Mouse (Mus musculus) MEL (cell line): Measurements from ENCODE around the gene Mmd. TPM values are rescaled to one million over a fixed set of nuclear protein-coding genes. Genes with fewer than 3 reads are reported as not detected.

Source experiments
- DNase-seq: peaks from one replicate; pipeline ENCODE4 v3.0.0; 2011; ENCODE audit warnings: low read depth, low spot score
- H3K27ac ChIP-seq: 2 replicates; pipeline ENCODE4 v1.5.1; 2012; ENCODE audit warnings: low read depth, mild to moderate bottlenecking, control low read depth, low read length, moderate library complexity; ENCODE audit not compliant: control insufficient read depth
- H3K27me3 ChIP-seq, 2 experiments: fragments of 150-350 bp in 1 of 2; sonication (generic) in 1 of 2; 2 replicates each; pipeline ENCODE4 v1.6.1; 2012; ENCODE audit warnings: low read length in 2 of 2, mild to moderate bottlenecking in 2 of 2, improper control_type of control experiment in 1 of 2, moderate library complexity in 1 of 2; ENCODE audit not compliant: insufficient read depth in 2 of 2, control insufficient read depth in 1 of 2
- H3K36me3 ChIP-seq, 2 experiments: 2 replicates each; pipeline ENCODE4 v1.6.1; 2012 to 2014; ENCODE audit warnings: low read length in 2 of 2, improper control_type of control experiment in 1 of 2, inconsistent platforms in 1 of 2, mild to moderate bottlenecking in 1 of 2; ENCODE audit not compliant: insufficient read depth in 2 of 2, control insufficient read depth in 1 of 2
- H3K4me1 ChIP-seq, 2 experiments: fragments of 150-350 bp in 1 of 2; sonication (generic) in 1 of 2; 2 replicates each; pipeline ENCODE4 v1.6.1; 2012; ENCODE audit warnings: low read length in 2 of 2, improper control_type of control experiment in 1 of 2, mild to moderate bottlenecking in 1 of 2; ENCODE audit not compliant: insufficient read depth in 2 of 2, control insufficient read depth in 1 of 2
- H3K4me3 ChIP-seq, 2 experiments: fragments of 150-350 bp in 1 of 2; sonication (generic) in 1 of 2; 2 replicates each; pipeline ENCODE4 v1.5.1; 2012; ENCODE audit warnings: low read depth in 2 of 2, low read length in 2 of 2, mild to moderate bottlenecking in 2 of 2, moderate library complexity in 2 of 2, control low read depth in 1 of 2, improper control_type of control experiment in 1 of 2; ENCODE audit not compliant: control insufficient read depth in 1 of 2, insufficient read depth in 1 of 2
- H3K79me2 ChIP-seq: 2 replicates; pipeline ENCODE4 v1.6.1; 2012; ENCODE audit warnings: mild to moderate bottlenecking, low read length, moderate library complexity; ENCODE audit not compliant: control insufficient read depth, poor library complexity, insufficient read depth
- H3K9ac ChIP-seq: 2 replicates; pipeline ENCODE4 v1.6.1; 2012; ENCODE audit warnings: low read depth, mild to moderate bottlenecking, control low read depth, low read length, moderate library complexity; ENCODE audit not compliant: control insufficient read depth, poor library complexity, severe bottlenecking
- H3K9me3 ChIP-seq: fragments of 150-350 bp; sonication (generic); replicated peaks from 2 replicates; pipeline ENCODE4 v1.6.1; 2012; ENCODE audit warnings: mild to moderate bottlenecking, low read length, improper control_type of control experiment, moderate library complexity; ENCODE audit not compliant: insufficient read depth
- CHD1 ChIP-seq: IDR thresholded peaks from 2 replicates; pipeline ENCODE4 v1.6.1; 2012; ENCODE audit warnings: low read depth, mild to moderate bottlenecking, inconsistent platforms, low read length, improper control_type of control experiment
- CHD2 ChIP-seq: IDR thresholded peaks from 2 replicates; pipeline ENCODE4 v1.6.1; 2011; ENCODE audit warnings: low read length, improper control_type of control experiment
- CTCF ChIP-seq, 3 experiments: IDR thresholded peaks in 2 of 3; conservative IDR thresholded peaks in 1 of 3; 2 replicates each; pipeline ENCODE4 v1.5.1; 2011 to 2012; ENCODE audit warnings: low read length in 3 of 3, low read depth in 2 of 3, mild to moderate bottlenecking in 2 of 3, improper control_type of control experiment in 1 of 3, inconsistent platforms in 1 of 3, mixed read lengths in 1 of 3, moderate library complexity in 1 of 3; ENCODE audit not compliant: control insufficient read depth in 1 of 3, insufficient read depth in 1 of 3, poor library complexity in 1 of 3, severe bottlenecking in 1 of 3
- ELF1 ChIP-seq: IDR thresholded peaks from 2 replicates; pipeline ENCODE4 v1.6.1; 2014; ENCODE audit warnings: low read depth, mild to moderate bottlenecking, inconsistent platforms, low read length, improper control_type of control experiment, moderate library complexity
- EP300 ChIP-seq, 2 experiments: IDR thresholded peaks; 2 replicates each; pipeline ENCODE4 v1.6.1; 2011; ENCODE audit warnings: improper control_type of control experiment in 2 of 2, low read length in 2 of 2, low read depth in 1 of 2, mild to moderate bottlenecking in 1 of 2
- ETS1 ChIP-seq: IDR thresholded peaks from 2 replicates; pipeline ENCODE4 v1.6.1; 2012; ENCODE audit warnings: low read depth, mild to moderate bottlenecking, inconsistent platforms, low read length, improper control_type of control experiment, moderate library complexity
- GABPA ChIP-seq: IDR thresholded peaks from 2 replicates; pipeline ENCODE4 v1.6.1; 2012; ENCODE audit warnings: low read depth, mild to moderate bottlenecking, inconsistent platforms, low read length, improper control_type of control experiment, moderate library complexity
- GATA1 ChIP-seq: IDR thresholded peaks from 2 replicates; pipeline ENCODE4 v1.6.1; 2011; ENCODE audit warnings: low read depth, low read length, improper control_type of control experiment
- HCFC1 ChIP-seq: IDR thresholded peaks from 2 replicates; pipeline ENCODE4 v1.6.1; 2012; ENCODE audit warnings: low read depth, mild to moderate bottlenecking, inconsistent platforms, low read length, improper control_type of control experiment, moderate library complexity
- JUND ChIP-seq: IDR thresholded peaks from 2 replicates; pipeline ENCODE4 v1.6.1; 2011; ENCODE audit warnings: low read depth, mild to moderate bottlenecking, improper control_type of control experiment, low read length
- MAFK ChIP-seq: IDR thresholded peaks from 2 replicates; pipeline ENCODE4 v1.6.1; 2011; ENCODE audit warnings: low read depth, mild to moderate bottlenecking, low read length, improper control_type of control experiment, borderline replicate concordance
- MEF2A ChIP-seq: IDR thresholded peaks from 2 replicates; pipeline ENCODE4 v1.6.1; 2014; ENCODE audit warnings: low read depth, mild to moderate bottlenecking, inconsistent platforms, low read length, improper control_type of control experiment; ENCODE audit not compliant: poor library complexity, insufficient replicate concordance, severe bottlenecking; ENCODE audit errors: extremely low read depth
- MYB ChIP-seq: IDR thresholded peaks from 2 replicates; pipeline ENCODE4 v1.6.1; 2011; ENCODE audit warnings: mild to moderate bottlenecking, low read depth, low read length, improper control_type of control experiment
- MYC ChIP-seq: IDR thresholded peaks from 2 replicates; pipeline ENCODE4 v1.6.1; 2011; ENCODE audit warnings: low read depth, mild to moderate bottlenecking, low read length, improper control_type of control experiment, moderate library complexity
- NELFE ChIP-seq: IDR thresholded peaks from 2 replicates; pipeline ENCODE4 v1.6.1; 2011; ENCODE audit warnings: low read depth, low read length, improper control_type of control experiment
- POLR2A ChIP-seq, 2 experiments: IDR thresholded peaks; 2 replicates each; pipeline ENCODE4 v1.6.1; 2011 to 2012; ENCODE audit warnings: low read length in 2 of 2, mild to moderate bottlenecking in 2 of 2, control low read depth in 1 of 2, improper control_type of control experiment in 1 of 2, low read depth in 1 of 2, moderate library complexity in 1 of 2; ENCODE audit not compliant: control insufficient read depth in 1 of 2, insufficient read depth in 1 of 2, poor library complexity in 1 of 2
- POLR2AphosphoS2 ChIP-seq: IDR thresholded peaks from 2 replicates; pipeline ENCODE4 v1.6.1; 2011; ENCODE audit warnings: low read length, improper control_type of control experiment
- POLR2AphosphoS5 ChIP-seq: IDR thresholded peaks from 2 replicates; pipeline ENCODE4 v1.6.1; 2012; ENCODE audit warnings: low read depth, borderline replicate concordance, mild to moderate bottlenecking, inconsistent platforms, low read length, moderate library complexity, mixed read lengths
- RAD21 ChIP-seq: IDR thresholded peaks from 2 replicates; pipeline ENCODE4 v1.6.1; 2011; ENCODE audit warnings: mild to moderate bottlenecking, low read depth, low read length, improper control_type of control experiment
- RCOR1 ChIP-seq: IDR thresholded peaks from 2 replicates; pipeline ENCODE4 v1.6.1; 2012; ENCODE audit warnings: low read depth, mild to moderate bottlenecking, inconsistent platforms, low read length, improper control_type of control experiment
- SIN3A ChIP-seq: IDR thresholded peaks from 2 replicates; pipeline ENCODE4 v1.6.1; 2012; ENCODE audit warnings: low read length, improper control_type of control experiment, inconsistent platforms
- SMC3 ChIP-seq: IDR thresholded peaks from 2 replicates; pipeline ENCODE4 v1.6.1; 2011; ENCODE audit warnings: low read depth, low read length, improper control_type of control experiment
- TAL1 ChIP-seq: IDR thresholded peaks from 2 replicates; pipeline ENCODE4 v1.6.1; 2012; ENCODE audit warnings: mild to moderate bottlenecking, inconsistent platforms, low read length, moderate library complexity, mixed read lengths
- TBP ChIP-seq: IDR thresholded peaks from 2 replicates; pipeline ENCODE4 v1.8.0; 2011; ENCODE audit warnings: low read depth, low read length, improper control_type of control experiment
- TCF12 ChIP-seq: IDR thresholded peaks from 2 replicates; pipeline ENCODE4 v1.6.1; 2014; ENCODE audit warnings: low read depth, mild to moderate bottlenecking, inconsistent platforms, low read length, improper control_type of control experiment, moderate library complexity
- USF1 ChIP-seq: IDR thresholded peaks from 2 replicates; pipeline ENCODE4 v1.6.1; 2014; ENCODE audit warnings: low read depth, mild to moderate bottlenecking, inconsistent platforms, low read length, improper control_type of control experiment, moderate library complexity
- ZC3H11A ChIP-seq: IDR thresholded peaks from 2 replicates; pipeline ENCODE4 v1.6.1; 2012; ENCODE audit warnings: low read depth, mild to moderate bottlenecking, inconsistent platforms, low read length, improper control_type of control experiment
- ZKSCAN1 ChIP-seq: IDR thresholded peaks from 2 replicates; pipeline ENCODE4 v1.6.1; 2012; ENCODE audit warnings: low read depth, mild to moderate bottlenecking, inconsistent platforms, low read length, improper control_type of control experiment, moderate library complexity
- ZMIZ1 ChIP-seq: IDR thresholded peaks from 2 replicates; pipeline ENCODE4 v1.6.1; 2012; ENCODE audit warnings: low read depth, mild to moderate bottlenecking, inconsistent platforms, low read length, improper control_type of control experiment, moderate library complexity
- ZNF384 ChIP-seq: IDR thresholded peaks from 2 replicates; pipeline ENCODE4 v1.6.1; 2012; ENCODE audit warnings: low read depth, mild to moderate bottlenecking, inconsistent platforms, low read length, improper control_type of control experiment
- polyA plus RNA-seq, 2 experiments: library from polyadenylated mRNA; stranded (reverse) in 1 of 2; unstranded in 1 of 2; fragments of >175 nt in 1 of 2; fragments of >200 nt in 1 of 2; gene quantifications; 2 replicates each; pipeline versions ENCODE4 v1.2.1 to v1.2.4; 2012; ENCODE audit warnings: low replicate concordance in 2 of 2, low read depth in 1 of 2; ENCODE audit not compliant: insufficient read length in 2 of 2, insufficient read depth in 1 of 2, missing spikeins in 1 of 2
- total RNA-seq: library from RNA; depleted of rRNA; stranded (reverse); fragments of 300-350 nt; gene quantifications from 2 replicates; pipeline ENCODE4 v1.2.3, GENCODE M21; 2012

The Mmd gene
- total and polyA plus RNA-seq, 3 experiments, result 7.4 to 15.5 TPM; not detected in 1

DNA sequence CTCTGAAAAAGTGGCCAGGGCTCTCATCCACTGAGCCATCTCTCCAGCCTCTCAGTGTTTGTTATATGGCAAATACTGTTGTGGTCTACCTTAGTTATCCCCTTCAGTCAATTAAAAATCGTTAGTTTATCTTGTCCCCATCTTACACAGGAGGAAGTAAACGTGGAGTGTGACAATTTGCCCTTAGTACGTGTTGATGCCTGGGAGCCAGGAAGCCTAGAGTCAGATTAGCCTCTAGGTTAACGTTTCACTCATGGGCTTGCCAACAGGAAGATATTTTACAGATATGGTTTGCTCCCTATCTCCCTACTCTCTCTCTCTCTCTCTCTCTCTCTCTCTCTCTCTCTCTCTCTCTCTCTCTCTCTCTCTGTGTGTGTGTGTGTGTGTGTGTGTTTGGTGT is 33.9 kb downstream of the Mmd start (continued):
- TF ChIP-seq GABPA (no peak), SMC3 (no peak), CTCF (IDR thresholded peaks at IDR 0.05 in 2 of 3, conservative IDR thresholded peaks at IDR 0.05 in 1 of 3; ENCODE audit: control insufficient read depth in 1 of 3, insufficient read depth in 1 of 3, low read depth in 2 of 3, low read length in 3 of 3, poor library complexity in 1 of 3, severe bottlenecking in 1 of 3) (no peak), ZC3H11A (no peak), SIN3A (peak; percentile 62), MAFK (peak; percentile 20; the same call in 1 of the 2 replicates), POLR2A (IDR thresholded peaks at IDR 0.05; ENCODE audit: control insufficient read depth in 1 of 2, insufficient read depth in 1 of 2, low read depth in 1 of 2, low read length in 2 of 2, poor library complexity in 1 of 2) (no peak), HCFC1 (peak; percentile 49; the same call in 1 of the 2 replicates), ZKSCAN1 (no peak), TCF12 (peak; percentile 83)

DNA sequence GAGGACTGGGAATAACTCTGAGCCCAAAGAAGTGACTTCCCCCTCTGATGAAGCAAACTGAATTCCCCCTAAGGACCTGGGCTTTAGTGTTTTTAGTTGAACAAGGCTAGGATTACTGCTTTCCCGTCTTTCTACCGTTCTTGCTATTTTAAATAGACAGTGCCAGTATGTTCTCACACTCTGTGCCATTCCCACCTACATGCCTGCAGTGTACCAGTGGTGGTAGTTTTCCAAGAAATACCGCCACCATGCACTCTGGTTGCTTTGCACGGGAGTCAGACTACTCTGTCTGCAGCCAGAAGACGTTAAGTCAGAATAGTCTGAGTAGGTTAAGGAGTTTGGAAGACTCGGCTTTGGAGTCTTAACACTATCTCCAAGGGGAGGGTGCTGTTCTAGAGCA is 34.3 kb downstream of the Mmd start:
- peak overlapping the region; percentile 87 for H3K27ac ChIP-seq

GRCm38 (mm10) chr11:90284079-90284478 is 34.8 kb downstream of the Mmd start:
- peak; percentile 64 for DNase-seq
- Histone ChIP-seq H3K36me3 (peaks cover 0 to 33% of the 10 kb centered on the region in 2 experiments; a peak in 2 of 4 replicates), H3K27me3 (no peaks in the 10 kb centered on the region), H3K9me3 (no peaks in the 10 kb centered on the region), H3K79me2 (no peaks in the 10 kb centered on the region), H3K9ac (no peak overlapping the region), H3K4me3 (no peak overlapping the region), H3K27ac (no peak overlapping the region; the same call in 1 of the 2 replicates), H3K4me1 (peaks cover 19 to 37% of the 10 kb centered on the region in 2 experiments)
- TF ChIP-seq ELF1 (no peak), POLR2AphosphoS5 (no peak), NELFE (no peak), TAL1 (peak; percentile 44; the same call in 1 of the 2 replicates), ZMIZ1 (no peak), USF1 (no peak), GABPA (no peak), RAD21 (no peak), CHD1 (no peak), ETS1 (peak; percentile 66), ZNF384 (peak; percentile 83), TBP (no peak), EP300 (IDR thresholded peaks at IDR 0.05; ENCODE audit: low read depth in 1 of 2, low read length in 2 of 2) (peak; percentile 81 to 82), MYC (no peak), HCFC1 (no peak), GATA1 (peak; percentile 78), TCF12 (peak; percentile 89), SIN3A (no peak), POLR2A (IDR thresholded peaks at IDR 0.05; ENCODE audit: control insufficient read depth in 1 of 2, insufficient read depth in 1 of 2, low read depth in 1 of 2, low read length in 2 of 2, poor library complexity in 1 of 2) (no peak)

More for the DNA sequence above, 34.3 kb downstream of the Mmd start:
- no peak for TF ChIP-seq MYB
- 0 out of 2 replicates have a peak, but pooled peaks have one; percentile 9 for TF ChIP-seq MEF2A
- TF ChIP-seq ZNF384, result peak; percentile 2; the same call in 1 of the 2 replicates
- TF ChIP-seq MAFK, result no peak
- no peak; the same call in 1 of the 2 replicates for TF ChIP-seq JUND
- no peak for TF ChIP-seq POLR2AphosphoS2
- no peak for TF ChIP-seq CHD2
- no peak for TF ChIP-seq USF1
- TF ChIP-seq SMC3, result no peak
- TF ChIP-seq RCOR1, result no peak; the same call in 1 of the 2 replicates
- TF ChIP-seq POLR2A (IDR thresholded peaks at IDR 0.05; ENCODE audit: control insufficient read depth in 1 of 2, insufficient read depth in 1 of 2, low read depth in 1 of 2, low read length in 2 of 2, poor library complexity in 1 of 2), result no peak
- Histone ChIP-seq H3K9ac (peak overlapping the region; percentile 23; the same call in 1 of the 2 replicates), H3K9me3 (no peaks in the 10 kb centered on the region), H3K4me3 (0 out of 4 replicates have a peak overlapping the region, but pooled peaks of 1 of the 2 experiments have one; percentile 4), H3K79me2 (no peaks in the 10 kb centered on the region), H3K4me1 (peaks cover 19 to 37% of the 10 kb centered on the region in 2 experiments), H3K27me3 (no peaks in the 10 kb centered on the region), H3K36me3 (peaks cover 0 to 33% of the 10 kb centered on the region in 2 experiments; a peak in 2 of 4 replicates)
- peak; percentile 51 for DNase-seq
